13 mouse cellular contexts compared by ENCODE assay signal in genomic region chr1:151572601-151573320, GRCm38 (mm10). TPM values are rescaled to one million over a fixed set of nuclear protein-coding genes. Genes with fewer than 3 reads are reported as not detected.
DNase-seq lines count a peak whose midpoint lies in the region; ATAC-seq and TF ChIP-seq lines count a peak whose summit lies in the region.
"Had no signal": no experiment of that assay in that cellular context is flagged by ENCODE, and none has a peak within 500 bp of the region (broad histone marks: within the 10 kb centered on the region; RNA-seq: fewer than 3 reads in every experiment).

No protein-coding gene starts in this region.

- no peak overlapping the region for H3K27ac ChIP-seq in forebrain, postnatal 0 days (ENCODE audit: low read depth, low read length)
- H3K27ac ChIP-seq in forebrain, embryonic 12.5 days: no peak overlapping the region
- H3K27ac ChIP-seq in left cerebral cortex, adult 2 months: no peak overlapping the region
- H3K27ac ChIP-seq in liver, embryonic 12.5 days: no peak overlapping the region

- H3K4me1 ChIP-seq in forebrain, postnatal 0 days (ENCODE audit: insufficient read depth): peaks cover 6% of the 10 kb centered on the region
- peaks cover 9% of the 10 kb centered on the region for H3K4me1 ChIP-seq in forebrain, embryonic 12.5 days
- H3K4me1 ChIP-seq in liver, embryonic 12.5 days: peaks cover 22% of the 10 kb centered on the region

- no peak for TF ChIP-seq CTCF in forebrain, postnatal 0 days (IDR thresholded peaks at IDR 0.05; ENCODE audit: low read depth)
- TF ChIP-seq CTCF in left cerebral cortex, adult 2 months (IDR thresholded peaks at IDR 0.05): peak; percentile 7

- intact Hi-C loops in left cerebral cortex, adult 2 months (cut with DNase I): no loop called here
- intact Hi-C loops in left cerebral cortex, postnatal 4 days (cut with DNase I): no loop called here

- H3K27me3 ChIP-seq in forebrain, postnatal 0 days (ENCODE audit: insufficient read depth, low read length): peaks cover 10% of the 10 kb centered on the region
- peaks cover 41% of the 10 kb centered on the region for H3K27me3 ChIP-seq in forebrain, embryonic 12.5 days
- peaks cover 29% of the 10 kb centered on the region for H3K27me3 ChIP-seq in liver, embryonic 12.5 days (replicated peaks)

- H3K4me3 ChIP-seq in forebrain, postnatal 0 days (ENCODE audit: low read depth, low read length): no peak overlapping the region
- no peak overlapping the region for H3K4me3 ChIP-seq in forebrain, embryonic 12.5 days (replicated peaks)
- no peak overlapping the region for H3K4me3 ChIP-seq in left cerebral cortex, adult 2 months
- no peak overlapping the region for H3K4me3 ChIP-seq in liver, embryonic 12.5 days

- no peaks in the 10 kb centered on the region for H3K9me3 ChIP-seq in forebrain, postnatal 0 days (ENCODE audit: low read length)
- no peaks in the 10 kb centered on the region for H3K9me3 ChIP-seq in forebrain, embryonic 12.5 days
- H3K9me3 ChIP-seq in liver, embryonic 12.5 days (replicated peaks): no peaks in the 10 kb centered on the region
- H3K9me3 ChIP-seq: heart, embryonic 10.5 days had no signal

- H3K4me2 ChIP-seq in forebrain, postnatal 0 days (ENCODE audit: low read depth): no peak overlapping the region
- H3K4me2 ChIP-seq in forebrain, embryonic 12.5 days: no peak overlapping the region
- H3K4me2 ChIP-seq in liver, embryonic 12.5 days: peak overlapping the region; percentile 75; the same call in 1 of the 2 replicates

- ATAC-seq in forebrain, postnatal 0 days: 0 out of 2 replicates have a peak, but pooled peaks have one; percentile 25
- ATAC-seq in forebrain, embryonic 12.5 days (ENCODE audit: low FRiP score): no peak
- ATAC-seq in liver, embryonic 12.5 days: no peak
- ATAC-seq: intestine, postnatal 0 days had no signal

- no peak overlapping the region for H3K9ac ChIP-seq in forebrain, postnatal 0 days
- H3K9ac ChIP-seq in forebrain, embryonic 12.5 days: no peak overlapping the region
- no peak overlapping the region for H3K9ac ChIP-seq in liver, embryonic 12.5 days

- no peak for DNase-seq in forebrain, postnatal 0 days
- no peak for DNase-seq in left cerebral cortex, adult 2 months (ENCODE audit: extremely low spot score in 1 of 2, low spot score in 2 of 2)
- no peak for DNase-seq in left cerebral cortex, postnatal 4 days
- DNase-seq in ES-CJ7 (ENCODE audit: low read depth, low spot score): peak; percentile 6
- DNase-seq in cerebellum, postnatal 4 days (ENCODE audit: low spot score in 2 of 2): no peak
- no peak for DNase-seq in gastrocnemius, postnatal 4 days (ENCODE audit: low spot score in 2 of 2)
- DNase-seq: adrenal gland, postnatal 25 days; layer of hippocampus, postnatal 36 days; lung, postnatal 14 days had no signal

- 80% methylated on average over 7 of the region's 7 CpGs for WGBS in forebrain, postnatal 0 days
- WGBS in forebrain, embryonic 12.5 days: 83% methylated on average over 7 of the region's 7 CpGs
- WGBS in liver, embryonic 12.5 days (ENCODE audit: insufficient replicate concordance): 59% methylated on average over 7 of the region's 7 CpGs

- H3K36me3 ChIP-seq in forebrain, postnatal 0 days (ENCODE audit: insufficient read depth): no peaks in the 10 kb centered on the region
- H3K36me3 ChIP-seq in forebrain, embryonic 12.5 days (replicated peaks): no peaks in the 10 kb centered on the region
- H3K36me3 ChIP-seq in liver, embryonic 12.5 days: no peaks in the 10 kb centered on the region
- H3K36me3 ChIP-seq: heart, embryonic 10.5 days had no signal

RNA-seq across cellular contexts. Expression of gene Fam129a, which starts 1.8 kb away (rescaled TPM):
- total RNA-seq in forebrain, postnatal 0 days (2014; rRNA removed): 0.92 and 2.9 TPM in 2 replicates
- polyA plus RNA-seq in forebrain, postnatal 0 days (2015; fragmentation: Nextera tagmentation; extraction: Ambion mirVana): 0.75 and 0.93 TPM in 2 replicates
- polyA plus RNA-seq in forebrain, embryonic 12.5 days (2016; fragmentation: Nextera tagmentation; extraction: Ambion mirVana): 1.4 and 1.7 TPM in 2 replicates
- total RNA-seq in left cerebral cortex, adult 2 months (2021): 1 to 10 TPM; 1.4 to 2.1 TPM
- 1 to 10 TPM; 2.6 to 5.3 TPM for total RNA-seq in left cerebral cortex, postnatal 4 days (2021)
- 1.9 and 2.2 TPM in 2 replicates for polyA plus RNA-seq in liver, embryonic 12.5 days (2016; fragmentation: Nextera tagmentation; extraction: Ambion mirVana)
- total RNA-seq in gastrocnemius, postnatal 4 days (2021): 10 to 100 TPM; 55.7 to 66.2 TPM

Comparison
In these comparisons a context has a peak if more than half of its experiments do, and no peak if none do; other contexts are left out.
1. RNA of gene Fam129a, which starts 1.8 kb away (total RNA-seq): 55.7 to 66.2 TPM in gastrocnemius, postnatal 4 days; 2.6 to 5.3 TPM in left cerebral cortex, postnatal 4 days, 0.92 to 2.9 TPM in forebrain, postnatal 0 days and 1.4 to 2.1 TPM in left cerebral cortex, adult 2 months; every median in the first group is over 4 times any median in the second.